Mouse (Mus musculus): ENCODE data around the gene Prima1. TPM values are rescaled to one million over a fixed set of nuclear protein-coding genes. Genes with fewer than 3 reads are reported as not detected.

The Prima1 gene
- polyA plus RNA-seq, 1 experiment from 2014 or later, result 0.19 TPM

- Histone ChIP-seq H3K36me3 (no peaks in the 10 kb centered on the region), H3K4me2 (no peak overlapping the region), H3K4me3 (no peak overlapping the region), H3K4me1 (peaks cover 19% of the 10 kb centered on the region), H3K9me3 (no peaks in the 10 kb centered on the region), H3K27me3 (replicated peaks) (peaks cover 16% of the 10 kb centered on the region; the same call in 1 of the 2 replicates), H3K9ac (no peak overlapping the region), H3K27ac (replicated peaks) (no peak overlapping the region)
- WGBS, result 69% methylated on average over 4 of the region's 4 CpGs
- no peak for ATAC-seq (ENCODE audit: extremely low read depth, insufficient number of reproducible peaks, low FRiP score, low TSS enrichment)
Measured at GRCm38 (mm10) chr12:103226121-103226520, 15.8 kb downstream of the Prima1 start.

GRCm38 (mm10) chr12:103223671-103224070, 18.3 kb downstream of the Prima1 start:
- H3K4me1 ChIP-seq, result peaks cover 19% of the 10 kb centered on the region
- 85% methylated on average over 9 of the region's 9 CpGs for WGBS
- no peak overlapping the region for H3K9ac ChIP-seq
- no peak overlapping the region for H3K4me3 ChIP-seq
- no peaks in the 10 kb centered on the region for H3K9me3 ChIP-seq
- peaks cover 16% of the 10 kb centered on the region; the same call in 1 of the 2 replicates for H3K27me3 ChIP-seq (replicated peaks)
- H3K27ac ChIP-seq (replicated peaks), result no peak overlapping the region
- H3K36me3 ChIP-seq, result no peaks in the 10 kb centered on the region
- no peak overlapping the region for H3K4me2 ChIP-seq
- ATAC-seq (ENCODE audit: extremely low read depth, insufficient number of reproducible peaks, low FRiP score, low TSS enrichment), result no peak

- H3K9me3 ChIP-seq, result no peaks in the 10 kb centered on the region
- H3K9ac ChIP-seq, result no peak overlapping the region
- peaks cover 35% of the 10 kb centered on the region for H3K4me1 ChIP-seq
- no peak overlapping the region for H3K4me3 ChIP-seq
- no peak overlapping the region for H3K4me2 ChIP-seq
- ATAC-seq (ENCODE audit: extremely low read depth, insufficient number of reproducible peaks, low FRiP score, low TSS enrichment), result no peak
- WGBS, result 61% methylated on average over 6 of the region's 6 CpGs
- H3K27ac ChIP-seq (replicated peaks), result no peak overlapping the region
- no peaks in the 10 kb centered on the region for H3K36me3 ChIP-seq
- no peaks in the 10 kb centered on the region for H3K27me3 ChIP-seq (replicated peaks)
Measured at GRCm38 (mm10) chr12:103215877-103216610, 25.9 kb downstream of the Prima1 start.

GRCm38 (mm10) chr12:103214797-103215196, 27.2 kb downstream of the Prima1 start:
- 86% methylated on average over 2 of the region's 2 CpGs for WGBS
- Histone ChIP-seq H3K9me3 (no peaks in the 10 kb centered on the region), H3K4me1 (peaks cover 35% of the 10 kb centered on the region), H3K27me3 (replicated peaks) (no peaks in the 10 kb centered on the region), H3K27ac (replicated peaks) (peak overlapping the region; percentile 55), H3K36me3 (no peaks in the 10 kb centered on the region), H3K4me2 (peak overlapping the region; percentile 39; the same call in 1 of the 2 replicates), H3K4me3 (no peak overlapping the region), H3K9ac (no peak overlapping the region)
- ATAC-seq (ENCODE audit: extremely low read depth, insufficient number of reproducible peaks, low FRiP score, low TSS enrichment), result no peak

- 30% methylated on average over 10 of the region's 10 CpGs for WGBS
- no peak; the same call in 1 of the 2 replicates for ATAC-seq (ENCODE audit: extremely low read depth, insufficient number of reproducible peaks, low FRiP score, low TSS enrichment)
- no peak overlapping the region for H3K4me3 ChIP-seq
- no peaks in the 10 kb centered on the region for H3K9me3 ChIP-seq
- H3K27me3 ChIP-seq (replicated peaks), result no peaks in the 10 kb centered on the region
- peak overlapping the region; percentile 55 for H3K27ac ChIP-seq (replicated peaks)
- H3K36me3 ChIP-seq, result no peaks in the 10 kb centered on the region
- H3K4me2 ChIP-seq, result peak overlapping the region; percentile 39; the same call in 1 of the 2 replicates
- no peak overlapping the region; the same call in 1 of the 2 replicates for H3K9ac ChIP-seq
- peaks cover 35% of the 10 kb centered on the region for H3K4me1 ChIP-seq
Measured at GRCm38 (mm10) chr12:103214270-103214669, 27.7 kb downstream of the Prima1 start.

- Histone ChIP-seq H3K4me3 (no peak overlapping the region), H3K36me3 (no peaks in the 10 kb centered on the region), H3K4me1 (peaks cover 35% of the 10 kb centered on the region), H3K27ac (replicated peaks) (peak overlapping the region; percentile 55), H3K27me3 (replicated peaks) (no peaks in the 10 kb centered on the region), H3K9ac (no peak overlapping the region), H3K4me2 (no peak overlapping the region), H3K9me3 (no peaks in the 10 kb centered on the region)
- ATAC-seq (ENCODE audit: extremely low read depth, insufficient number of reproducible peaks, low FRiP score, low TSS enrichment), result no peak
- WGBS, result 58% methylated on average over 2 of the region's 2 CpGs
Measured at GRCm38 (mm10) chr12:103213591-103213990, 28.4 kb downstream of the Prima1 start.

GRCm38 (mm10) chr12:103211078-103211477, 30.9 kb downstream of the Prima1 start:
- H3K27me3 ChIP-seq (replicated peaks), result no peaks in the 10 kb centered on the region
- WGBS, result 56% methylated on average over 5 of the region's 5 CpGs
- H3K27ac ChIP-seq (replicated peaks), result no peak overlapping the region
- no peak for ATAC-seq (ENCODE audit: extremely low read depth, insufficient number of reproducible peaks, low FRiP score, low TSS enrichment)
- peaks cover 28% of the 10 kb centered on the region for H3K4me1 ChIP-seq
- no peaks in the 10 kb centered on the region for H3K9me3 ChIP-seq
- no peak overlapping the region for H3K9ac ChIP-seq
- H3K36me3 ChIP-seq, result no peaks in the 10 kb centered on the region
- H3K4me3 ChIP-seq, result no peak overlapping the region
- H3K4me2 ChIP-seq, result no peak overlapping the region

GRCm38 (mm10) chr12:103209581-103209980, 32.4 kb downstream of the Prima1 start:
- WGBS, result 79% methylated on average over 7 of the region's 7 CpGs
- no peak for ATAC-seq (ENCODE audit: extremely low read depth, insufficient number of reproducible peaks, low FRiP score, low TSS enrichment)
- Histone ChIP-seq H3K27me3 (replicated peaks) (no peaks in the 10 kb centered on the region), H3K36me3 (no peaks in the 10 kb centered on the region), H3K9ac (no peak overlapping the region), H3K27ac (replicated peaks) (no peak overlapping the region), H3K4me1 (peaks cover 13% of the 10 kb centered on the region), H3K4me2 (no peak overlapping the region), H3K4me3 (no peak overlapping the region), H3K9me3 (no peaks in the 10 kb centered on the region)

GRCm38 (mm10) chr12:103205561-103205960, 36.4 kb downstream of the Prima1 start:
- Histone ChIP-seq H3K27ac (replicated peaks) (no peak overlapping the region), H3K36me3 (no peaks in the 10 kb centered on the region), H3K4me1 (peaks cover 13% of the 10 kb centered on the region), H3K27me3 (replicated peaks) (no peaks in the 10 kb centered on the region), H3K4me2 (no peak overlapping the region), H3K9ac (no peak overlapping the region), H3K4me3 (no peak overlapping the region), H3K9me3 (no peaks in the 10 kb centered on the region)
- ATAC-seq (ENCODE audit: extremely low read depth, insufficient number of reproducible peaks, low FRiP score, low TSS enrichment), result no peak
- 68% methylated on average over 7 of the region's 7 CpGs for WGBS

GRCm38 (mm10) chr12:103202592-103203544, 39.1 kb downstream of the Prima1 start:
- H3K4me3 ChIP-seq, result no peak overlapping the region
- H3K9me3 ChIP-seq, result no peaks in the 10 kb centered on the region
- peaks cover 16% of the 10 kb centered on the region for H3K4me1 ChIP-seq
- WGBS, result 32% methylated on average over 11 of the region's 11 CpGs
- H3K27me3 ChIP-seq (replicated peaks), result no peaks in the 10 kb centered on the region
- peak; percentile 49; the same call in 1 of the 2 replicates for ATAC-seq (ENCODE audit: extremely low read depth, insufficient number of reproducible peaks, low FRiP score, low TSS enrichment)
- no peaks in the 10 kb centered on the region for H3K36me3 ChIP-seq
- H3K4me2 ChIP-seq, result no peak overlapping the region
- H3K9ac ChIP-seq, result no peak overlapping the region
- H3K27ac ChIP-seq (replicated peaks), result no peak overlapping the region

GRCm38 (mm10) chr12:103192996-103193395, 49.0 kb downstream of the Prima1 start:
- H3K36me3 ChIP-seq, result no peaks in the 10 kb centered on the region
- no peak overlapping the region for H3K4me3 ChIP-seq
- no peak for ATAC-seq (ENCODE audit: extremely low read depth, insufficient number of reproducible peaks, low FRiP score, low TSS enrichment)
- no peak overlapping the region for H3K9ac ChIP-seq
- no peak overlapping the region for H3K4me2 ChIP-seq
- no peak overlapping the region for H3K27ac ChIP-seq (replicated peaks)
- 35% methylated on average over 5 of the region's 5 CpGs for WGBS
- no peaks in the 10 kb centered on the region for H3K9me3 ChIP-seq
- H3K4me1 ChIP-seq, result peaks cover 22% of the 10 kb centered on the region
- H3K27me3 ChIP-seq (replicated peaks), result peaks cover 12% of the 10 kb centered on the region
